Mouse (Mus musculus): ENCODE data around the gene Gpr35. TPM values are rescaled to one million over a fixed set of nuclear protein-coding genes. Genes with fewer than 3 reads are reported as not detected.

Gpr35 gene
- polyA plus RNA-seq, 1 experiment from 2014 or later: 0.37 TPM

DNA sequence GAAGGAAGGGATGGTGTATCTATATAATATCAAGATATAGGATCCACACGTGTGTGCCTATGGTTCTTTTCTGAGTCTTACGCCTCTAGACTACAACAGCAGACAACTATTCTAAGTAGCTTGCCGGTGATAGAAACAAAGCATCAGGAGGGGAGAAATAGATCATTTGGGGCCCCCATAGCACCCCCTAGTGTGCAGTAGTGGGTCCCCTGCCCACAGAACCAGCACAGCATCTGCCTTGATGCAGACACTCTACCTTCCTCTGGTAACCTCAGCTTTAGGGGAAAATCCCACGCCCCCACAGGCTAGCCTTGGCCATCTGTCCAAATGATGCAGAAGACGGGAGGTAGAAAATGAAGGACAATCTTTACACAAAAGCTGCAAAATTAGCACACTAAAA is 34.3 kb downstream of the Gpr35 start:
- Histone ChIP-seq H3K27ac (no peak overlapping the region), H3K27me3 (no peaks in the 10 kb centered on the region), H3K9me3 (replicated peaks) (no peaks in the 10 kb centered on the region), H3K4me2 (no peak overlapping the region), H3K4me1 (replicated peaks) (no peaks in the 10 kb centered on the region), H3K36me3 (no peaks in the 10 kb centered on the region), H3K4me3 (replicated peaks) (no peak overlapping the region), H3K9ac (no peak overlapping the region)
- DNase-seq (no peak), ATAC-seq (ENCODE audit: low read depth) (no peak)
- 62% methylated on average over 5 of the region's 5 CpGs for WGBS (ENCODE audit: insufficient replicate concordance)

DNA sequence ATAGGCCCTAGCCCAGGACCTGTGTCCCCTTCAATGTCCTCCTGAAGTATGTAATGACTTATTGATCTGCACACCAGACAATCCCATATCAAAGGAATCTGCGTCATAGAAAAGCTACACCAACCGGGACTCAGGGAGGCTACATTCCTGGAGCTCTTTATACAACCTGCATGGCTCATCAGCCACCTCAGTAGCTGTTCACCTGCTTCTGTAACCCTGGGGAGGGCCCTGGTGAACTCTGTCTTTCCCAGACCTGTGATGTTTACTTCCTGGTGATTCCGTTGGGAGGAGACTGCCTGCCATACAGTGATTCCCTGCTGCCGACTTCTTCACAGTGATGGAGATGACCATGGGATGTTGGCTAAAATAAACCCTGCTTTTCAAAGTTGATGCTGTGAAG is 38.2 kb downstream of the Gpr35 start:
- Histone ChIP-seq H3K27me3 (no peaks in the 10 kb centered on the region), H3K4me3 (replicated peaks) (no peak overlapping the region), H3K27ac (no peak overlapping the region), H3K36me3 (no peaks in the 10 kb centered on the region), H3K9ac (no peak overlapping the region), H3K4me1 (replicated peaks) (no peaks in the 10 kb centered on the region), H3K4me2 (no peak overlapping the region), H3K9me3 (replicated peaks) (no peaks in the 10 kb centered on the region)
- 65% methylated on average over 4 of the region's 4 CpGs for WGBS (ENCODE audit: insufficient replicate concordance)
- DNase-seq (no peak), ATAC-seq (ENCODE audit: low read depth) (no peak)

DNA sequence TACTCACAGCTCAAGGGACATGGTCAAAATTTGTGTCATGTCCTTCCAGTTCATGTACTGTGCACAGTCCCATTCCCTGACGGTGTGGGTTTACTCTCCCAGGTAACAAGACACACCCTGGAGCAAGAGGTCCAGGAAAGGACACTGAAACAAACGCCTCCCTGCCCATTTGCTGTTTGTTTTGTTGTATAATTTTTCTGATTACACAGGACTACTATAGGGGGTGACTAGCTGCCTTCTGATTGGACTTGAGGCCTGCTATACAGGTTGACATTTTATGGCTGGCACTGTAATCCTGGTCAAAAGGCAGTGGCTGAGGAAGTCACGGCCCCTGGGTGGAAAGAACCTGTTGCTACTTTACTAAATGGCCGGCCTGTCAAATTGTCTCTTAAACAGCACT is 39.2 kb downstream of the Gpr35 start:
- Histone ChIP-seq H3K4me3 (replicated peaks) (no peak overlapping the region), H3K4me1 (replicated peaks) (no peaks in the 10 kb centered on the region), H3K27ac (no peak overlapping the region), H3K36me3 (no peaks in the 10 kb centered on the region), H3K9ac (no peak overlapping the region), H3K4me2 (no peak overlapping the region), H3K27me3 (no peaks in the 10 kb centered on the region), H3K9me3 (replicated peaks) (no peaks in the 10 kb centered on the region)
- no peak for DNase-seq
- ATAC-seq (ENCODE audit: low read depth): no peak
- WGBS (ENCODE audit: insufficient replicate concordance): 61% methylated on average over 4 of the region's 4 CpGs

DNA sequence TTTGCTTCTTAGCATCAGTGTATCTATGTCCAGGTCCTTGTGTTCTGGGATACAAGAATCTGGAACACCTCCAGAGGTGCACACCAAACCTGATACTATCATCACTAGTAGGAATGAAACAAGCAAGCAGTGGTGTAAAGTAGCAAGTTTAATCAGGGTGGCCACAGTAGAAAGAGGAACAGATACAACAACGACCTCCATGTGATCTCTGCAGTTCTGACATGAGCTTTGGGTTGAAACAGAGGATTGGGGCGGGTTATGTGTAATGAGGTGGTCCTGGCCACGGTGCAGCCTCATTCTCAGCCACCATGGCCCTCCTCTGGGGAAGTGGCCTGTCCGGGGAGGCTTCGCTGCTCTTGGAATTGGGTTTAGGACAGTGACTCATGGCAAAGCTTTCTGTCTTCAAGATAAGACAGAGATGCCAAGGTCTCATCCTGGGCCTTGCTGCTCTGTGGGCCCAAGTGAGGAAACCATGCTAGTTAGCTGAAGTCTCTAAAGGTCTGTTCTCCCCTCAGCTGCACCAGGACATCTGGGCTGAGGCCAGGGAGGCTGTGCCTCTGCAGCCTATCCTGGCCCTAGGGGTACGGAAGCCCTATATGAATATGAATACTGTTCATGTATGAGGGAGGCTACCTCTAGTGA is 41.7 kb downstream of the Gpr35 start:
- H3K4me2 ChIP-seq: no peak overlapping the region
- H3K27me3 ChIP-seq: no peaks in the 10 kb centered on the region
- H3K9ac ChIP-seq: no peak overlapping the region
- 48% methylated on average over 6 of the region's 6 CpGs for WGBS (ENCODE audit: insufficient replicate concordance)
- no peak for ATAC-seq (ENCODE audit: low read depth)
- no peak overlapping the region for H3K4me3 ChIP-seq (replicated peaks)
- no peak overlapping the region for H3K27ac ChIP-seq
- no peak for DNase-seq
- H3K4me1 ChIP-seq (replicated peaks): no peaks in the 10 kb centered on the region
- H3K36me3 ChIP-seq: no peaks in the 10 kb centered on the region
- no peaks in the 10 kb centered on the region for H3K9me3 ChIP-seq (replicated peaks)

DNA sequence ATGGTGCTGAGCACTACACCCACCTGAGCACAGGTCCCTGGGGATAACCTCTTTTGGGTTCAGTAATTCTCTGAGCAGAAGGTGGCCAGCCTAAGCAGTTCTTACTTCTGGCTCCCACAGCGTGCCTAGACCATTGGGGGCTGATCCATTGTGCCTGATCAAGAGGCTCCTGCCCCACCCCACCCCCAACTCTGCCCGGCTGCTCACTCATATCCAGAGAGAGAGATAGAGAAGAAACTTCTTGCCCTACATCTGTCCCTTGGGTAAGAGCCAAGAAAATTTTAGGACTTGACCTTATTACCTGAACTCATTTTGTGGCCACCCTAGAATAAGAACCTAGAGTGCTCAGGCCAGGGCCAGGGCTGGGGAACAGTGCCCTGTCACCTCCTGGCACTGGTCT is 42.2 kb downstream of the Gpr35 start:
- no peaks in the 10 kb centered on the region for H3K36me3 ChIP-seq
- no peak overlapping the region for H3K9ac ChIP-seq
- no peak for ATAC-seq (ENCODE audit: low read depth)
- no peaks in the 10 kb centered on the region for H3K4me1 ChIP-seq (replicated peaks)
- no peaks in the 10 kb centered on the region for H3K9me3 ChIP-seq (replicated peaks)
- H3K4me3 ChIP-seq (replicated peaks): no peak overlapping the region
- H3K27me3 ChIP-seq: no peaks in the 10 kb centered on the region
- H3K4me2 ChIP-seq: no peak overlapping the region
- DNase-seq: no peak
- no peak overlapping the region for H3K27ac ChIP-seq
- 60% methylated on average over 2 of the region's 2 CpGs for WGBS (ENCODE audit: insufficient replicate concordance)

DNA sequence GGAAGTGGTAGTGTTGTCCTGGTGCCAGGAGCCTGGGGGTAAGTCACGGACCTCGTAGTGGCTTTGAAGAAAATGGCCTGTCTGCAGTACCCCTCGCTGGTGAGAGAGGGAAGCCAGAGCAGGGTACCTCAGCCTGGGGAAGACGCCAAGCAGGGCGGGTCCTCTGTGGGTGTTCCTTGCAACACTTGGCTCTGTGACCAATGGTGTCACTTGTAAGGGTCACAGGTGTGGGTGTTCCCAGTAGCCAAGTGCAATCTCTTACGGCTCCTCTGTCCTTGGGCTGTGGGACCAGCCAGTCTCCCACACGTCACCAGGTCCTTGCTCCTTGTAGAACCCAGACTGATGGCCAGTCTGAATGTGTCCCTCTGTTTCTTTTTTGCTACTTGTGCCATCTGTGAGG is 55.4 kb downstream of the Gpr35 start, which contains the start of gene Aqp12:
Aqp12 (plus strand) TSS at position 274 of the 400 bp plus-strand sequence.
- no peak within 1 kb of the TSS for H3K27ac ChIP-seq
- ATAC-seq (ENCODE audit: low read depth) (no peak), DNase-seq (no peak)
- H3K9me3 ChIP-seq (replicated peaks): no peaks in the 10 kb centered on the region
- no peak within 1 kb of the TSS for H3K4me3 ChIP-seq (replicated peaks)
- 62% methylated on average over 7 of the region's 7 CpGs for WGBS (ENCODE audit: insufficient replicate concordance)
- H3K4me2 ChIP-seq: no peak within 1 kb of the TSS
- H3K9ac ChIP-seq: no peak within 1 kb of the TSS
- H3K27me3 ChIP-seq: no peaks in the 10 kb centered on the region
- no peaks in the 10 kb centered on the region for H3K36me3 ChIP-seq
- H3K4me1 ChIP-seq (replicated peaks): no peaks in the 10 kb centered on the region

DNA sequence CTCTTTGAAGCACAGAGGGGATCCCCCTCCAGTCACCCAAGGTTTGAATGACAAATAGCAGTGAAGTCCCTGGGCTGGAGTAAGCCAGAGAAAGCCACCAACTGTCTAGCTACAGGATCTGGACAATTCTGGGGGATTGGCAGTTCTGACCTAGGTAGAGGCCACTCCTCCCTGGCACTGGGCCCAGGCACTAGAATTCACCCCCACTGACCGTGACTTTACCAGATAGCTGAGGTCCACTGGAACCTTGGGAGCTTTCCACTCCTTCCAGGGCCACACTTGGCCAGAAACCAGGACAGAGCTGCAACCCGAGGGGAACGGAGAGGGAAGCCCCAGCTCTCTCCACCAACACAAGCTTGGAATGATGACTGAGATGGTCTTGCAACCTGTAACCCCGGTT is 58.5 kb downstream of the Gpr35 start:
- WGBS (ENCODE audit: insufficient replicate concordance): 54% methylated on average over 4 of the region's 4 CpGs
- Histone ChIP-seq H3K4me2 (no peak overlapping the region), H3K27ac (no peak overlapping the region), H3K27me3 (no peaks in the 10 kb centered on the region), H3K9ac (no peak overlapping the region), H3K36me3 (no peaks in the 10 kb centered on the region), H3K9me3 (replicated peaks) (no peaks in the 10 kb centered on the region), H3K4me1 (replicated peaks) (no peaks in the 10 kb centered on the region), H3K4me3 (replicated peaks) (no peak overlapping the region)
- no peak for ATAC-seq (ENCODE audit: low read depth)
- no peak for DNase-seq

DNA sequence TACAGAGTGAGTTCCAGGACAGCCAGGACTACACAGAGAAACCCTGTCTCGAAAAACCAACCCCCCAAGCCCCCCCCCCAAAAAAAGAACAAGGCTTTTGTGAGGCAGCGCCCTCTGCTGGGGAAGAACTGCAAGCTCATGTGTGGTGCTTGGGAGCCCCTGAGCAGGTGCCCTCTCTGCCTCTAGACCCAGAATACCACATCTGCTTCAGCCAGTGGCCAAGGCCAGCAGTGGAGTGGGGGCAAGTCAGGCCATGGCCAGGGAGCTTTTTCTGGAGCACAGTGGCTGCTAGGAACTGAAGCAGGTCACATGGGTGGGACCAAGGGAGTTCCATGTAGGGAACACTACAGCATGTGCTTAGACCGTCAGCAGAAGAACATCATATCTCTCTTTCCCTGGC is 60.1 kb downstream of the Gpr35 start:
- no peaks in the 10 kb centered on the region for H3K27me3 ChIP-seq
- H3K27ac ChIP-seq: no peak overlapping the region
- no peak overlapping the region for H3K4me3 ChIP-seq (replicated peaks)
- H3K36me3 ChIP-seq: no peaks in the 10 kb centered on the region
- WGBS (ENCODE audit: insufficient replicate concordance): 30% methylated on average over 3 of the region's 3 CpGs
- no peak for ATAC-seq (ENCODE audit: low read depth)
- no peak for DNase-seq
- H3K4me1 ChIP-seq (replicated peaks): no peaks in the 10 kb centered on the region
- H3K4me2 ChIP-seq: no peak overlapping the region
- no peak overlapping the region for H3K9ac ChIP-seq
- no peaks in the 10 kb centered on the region for H3K9me3 ChIP-seq (replicated peaks)

DNA sequence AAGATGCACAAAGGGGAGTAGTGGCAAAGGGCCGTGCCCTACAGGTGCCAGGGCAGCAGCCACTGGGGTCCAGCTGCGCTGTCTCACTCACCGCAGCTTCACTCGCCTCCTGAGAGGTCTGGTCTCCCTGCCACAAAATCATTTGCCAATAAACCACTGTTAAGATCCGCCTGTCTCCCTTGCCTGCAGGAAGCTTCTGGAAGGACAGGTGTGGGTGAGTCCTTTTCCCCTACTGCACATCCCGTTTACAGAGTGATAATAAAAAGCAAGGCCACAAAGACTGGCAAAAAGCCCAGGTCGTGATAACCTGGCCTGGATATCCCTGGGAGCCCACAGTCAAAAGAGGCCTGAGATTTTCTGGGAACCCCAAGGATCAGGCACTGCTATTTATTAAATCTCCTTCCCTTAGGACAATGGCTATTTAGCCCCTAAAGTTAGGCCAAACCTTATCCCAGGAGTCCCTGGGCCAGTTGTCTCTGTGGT is 61.5 kb downstream of the Gpr35 start:
- ATAC-seq (ENCODE audit: low read depth) (no peak), DNase-seq (no peak)
- H3K9me3 ChIP-seq (replicated peaks): no peaks in the 10 kb centered on the region
- 61% methylated on average over 7 of the region's 7 CpGs for WGBS (ENCODE audit: insufficient replicate concordance)
- H3K4me1 ChIP-seq (replicated peaks): no peaks in the 10 kb centered on the region
- no peak overlapping the region for H3K9ac ChIP-seq
- H3K4me2 ChIP-seq: no peak overlapping the region
- no peaks in the 10 kb centered on the region for H3K27me3 ChIP-seq
- no peaks in the 10 kb centered on the region for H3K36me3 ChIP-seq
- H3K27ac ChIP-seq: no peak overlapping the region
- H3K4me3 ChIP-seq (replicated peaks): no peak overlapping the region

DNA sequence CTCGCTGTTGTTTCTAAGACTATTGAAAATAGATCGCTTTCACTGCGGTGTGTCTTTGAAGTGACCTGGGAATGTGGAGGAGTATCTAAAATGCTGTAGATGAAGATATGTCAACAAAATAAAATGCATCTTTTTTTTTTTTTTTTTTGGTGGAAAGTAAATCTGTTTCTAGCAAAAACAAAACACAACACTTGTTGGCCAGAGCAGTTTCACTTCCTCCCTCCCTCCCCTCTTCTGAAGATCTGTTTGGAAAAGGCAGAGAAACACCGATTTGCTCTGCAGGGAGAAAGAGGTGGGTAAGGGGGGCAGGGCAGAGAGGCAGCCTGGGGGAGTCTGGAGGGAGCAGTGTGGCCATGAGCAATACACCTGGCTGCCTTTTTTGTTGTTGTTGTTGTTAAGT is 62.7 kb downstream of the Gpr35 start:
- Histone ChIP-seq H3K4me2 (no peak overlapping the region), H3K4me3 (replicated peaks) (no peak overlapping the region), H3K4me1 (replicated peaks) (no peaks in the 10 kb centered on the region), H3K9me3 (replicated peaks) (no peaks in the 10 kb centered on the region), H3K27ac (no peak overlapping the region), H3K27me3 (no peaks in the 10 kb centered on the region), H3K9ac (no peak overlapping the region), H3K36me3 (no peaks in the 10 kb centered on the region)
- WGBS (ENCODE audit: insufficient replicate concordance): 70% methylated on average over 4 of the region's 4 CpGs
- ATAC-seq (ENCODE audit: low read depth) (no peak), DNase-seq (no peak)

DNA sequence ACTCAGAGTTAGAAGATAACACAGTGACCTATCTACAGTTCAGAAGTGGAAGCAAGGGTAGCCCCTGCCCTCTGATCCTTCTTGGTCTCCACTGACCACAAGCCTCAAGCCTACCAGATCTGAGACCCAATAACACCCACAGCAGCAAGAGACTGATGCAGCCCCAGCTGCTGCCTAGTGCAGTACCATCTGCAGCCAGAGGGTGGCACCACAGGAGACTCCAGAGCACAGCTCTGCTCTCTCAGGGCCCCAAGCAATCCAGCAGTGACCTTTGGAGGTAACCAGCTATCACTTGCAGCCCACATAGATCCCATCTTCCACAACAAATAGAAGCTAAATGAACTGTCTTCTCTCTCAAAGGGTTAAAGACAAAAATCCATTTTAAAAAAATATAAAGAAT is 63.8 kb downstream of the Gpr35 start:
- Histone ChIP-seq H3K4me2 (no peak overlapping the region), H3K9ac (no peak overlapping the region), H3K9me3 (replicated peaks) (no peaks in the 10 kb centered on the region), H3K4me3 (replicated peaks) (no peak overlapping the region), H3K27ac (no peak overlapping the region), H3K36me3 (no peaks in the 10 kb centered on the region), H3K27me3 (no peaks in the 10 kb centered on the region), H3K4me1 (replicated peaks) (no peaks in the 10 kb centered on the region)
- DNase-seq (peak; percentile 61), ATAC-seq (ENCODE audit: low read depth) (no peak)

DNA sequence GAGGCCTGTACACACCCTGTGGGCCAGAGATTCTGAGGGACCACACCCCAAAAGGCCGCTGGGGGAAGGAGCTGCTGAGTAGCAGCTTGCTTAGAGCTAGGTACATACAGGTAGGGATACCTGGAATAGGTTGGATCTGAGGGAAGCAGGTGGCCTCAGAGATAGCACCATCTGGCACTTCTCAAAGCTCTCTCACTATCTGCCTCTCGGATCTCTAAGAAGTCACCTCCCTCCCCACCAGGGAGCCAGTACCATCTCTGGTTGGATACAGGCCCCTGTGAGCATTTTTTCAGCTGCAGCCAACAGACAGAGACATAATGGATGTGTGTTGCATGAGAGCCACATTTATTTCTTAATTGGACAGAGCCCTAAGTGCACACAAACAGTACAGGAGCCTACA is 64.5 kb downstream of the Gpr35 start:
- WGBS (ENCODE audit: insufficient replicate concordance): 60% methylated on average over 2 of the region's 2 CpGs
- DNase-seq: no peak
- H3K27me3 ChIP-seq: no peaks in the 10 kb centered on the region
- no peak overlapping the region for H3K4me3 ChIP-seq (replicated peaks)
- H3K9ac ChIP-seq: no peak overlapping the region
- H3K27ac ChIP-seq: no peak overlapping the region
- H3K36me3 ChIP-seq: no peaks in the 10 kb centered on the region
- no peaks in the 10 kb centered on the region for H3K4me1 ChIP-seq (replicated peaks)
- no peaks in the 10 kb centered on the region for H3K9me3 ChIP-seq (replicated peaks)
- H3K4me2 ChIP-seq: no peak overlapping the region
- ATAC-seq (ENCODE audit: low read depth): no peak
